Mouse (Mus musculus) neural tube, embryonic 15.5 days (tissue): Measurements from ENCODE around the gene Fibcd1. TPM values are rescaled to one million over a fixed set of nuclear protein-coding genes. Genes with fewer than 3 reads are reported as not detected.

ENCODE experiments used
- polyA plus RNA-seq: library from polyadenylated mRNA; unstranded; fragments of >200 nt; fragmentation: Nextera tagmentation; extraction: Ambion mirVana; gene quantifications from 2 replicates; pipeline ENCODE4 v1.2.1, GENCODE M21; 2015

The Fibcd1 gene
- polyA plus RNA-seq, 1 experiment from 2014 or later, result 6.4 TPM

Other genes with a start within 250 kb of the Fibcd1 start
- gene Prdm12, start 206.0 kb downstream of the Fibcd1 start, polyA plus RNA-seq, result 5.3 and 7.8 TPM in 2 replicates
- 40.3 and 47.1 TPM in 2 replicates for gene Exosc2, start 175.3 kb downstream of the Fibcd1 start, polyA plus RNA-seq
- gene Abl1, start 157.6 kb downstream of the Fibcd1 start, polyA plus RNA-seq, result 13.3 and 18.0 TPM in 2 replicates
- 0.23 TPM in 1 of 2 replicates, not detected in the other for gene Qrfp, start 35.4 kb downstream of the Fibcd1 start, polyA plus RNA-seq
- 4.1 and 4.2 TPM in 2 replicates for gene Lamc3, start 41.3 kb upstream of the Fibcd1 start, polyA plus RNA-seq
- 16.9 and 19.5 TPM in 2 replicates for gene Aif1l, start 104.1 kb upstream of the Fibcd1 start, polyA plus RNA-seq
- gene Nup214, start 128.4 kb upstream of the Fibcd1 start, polyA plus RNA-seq, result 62.0 and 66.0 TPM in 2 replicates
- gene Fam78a, start 238.9 kb upstream of the Fibcd1 start, polyA plus RNA-seq, result 0.92 and 3.1 TPM in 2 replicates
- gene Plpp7, start 249.5 kb upstream of the Fibcd1 start, polyA plus RNA-seq, result 26.1 and 32.6 TPM in 2 replicates